28 mouse cellular contexts compared by ENCODE assay signal in the genomic region with DNA sequence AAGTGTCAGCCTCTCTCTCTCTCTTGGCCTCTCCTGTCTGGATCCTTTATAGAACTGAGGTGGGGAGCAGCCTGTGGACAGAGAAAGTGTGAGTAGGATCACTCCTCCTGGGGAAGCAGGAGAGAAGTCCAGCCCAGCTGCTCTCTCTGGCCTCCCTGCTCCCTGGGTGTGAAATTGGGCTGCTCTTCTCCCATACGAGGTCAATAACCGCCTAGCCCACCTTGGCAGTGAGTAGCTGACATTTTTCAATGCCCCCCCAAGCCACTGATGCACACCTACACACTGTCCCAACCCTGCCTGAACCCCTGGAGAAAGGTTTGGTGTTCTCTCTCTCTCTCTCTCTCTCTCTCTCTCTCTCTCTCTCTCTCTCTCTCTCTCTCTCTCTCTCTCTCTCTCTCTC.
"Had no signal": no experiment of that assay in that cellular context is flagged by ENCODE, and none has a peak within 500 bp of the region (broad histone marks: within the 10 kb centered on the region; RNA-seq: fewer than 3 reads in every experiment).

No protein-coding gene starts in this region.

- DNase-seq: cerebellum, adult 2 months; cerebellum, adult 8-10 months; cerebellum, adult 9-10 months; cerebellum, adult 9-11 months; cerebellum, postnatal 10 days; cerebellum, postnatal 14 days; cerebellum, postnatal 25 days; cerebellum, postnatal 36 days; embryo, embryonic 11 days; forebrain, postnatal 0 days; gastrocnemius, adult 2 months; gastrocnemius, postnatal 10 days; gastrocnemius, postnatal 14 days; gastrocnemius, postnatal 25 days; gastrocnemius, postnatal 36 days; heart, adult 18-20 months; heart, adult 2 months had no signal

- ATAC-seq: forebrain, embryonic 13.5 days; forebrain, embryonic 14.5 days; forebrain, embryonic 15.5 days; forebrain, embryonic 16.5 days; forebrain, postnatal 0 days had no signal

- H3K27ac ChIP-seq: embryonic facial prominence, embryonic 10.5 days; embryonic facial prominence, embryonic 12.5 days; embryonic facial prominence, embryonic 13.5 days; embryonic facial prominence, embryonic 15.5 days; forebrain, embryonic 10.5 days; forebrain, embryonic 12.5 days; forebrain, embryonic 13.5 days; forebrain, embryonic 15.5 days; gastrocnemius, adult 2 months; heart, adult 2 months had no signal

- H3K9ac ChIP-seq: embryonic facial prominence, embryonic 12.5 days; embryonic facial prominence, embryonic 13.5 days; embryonic facial prominence, embryonic 15.5 days; forebrain, embryonic 12.5 days; forebrain, embryonic 13.5 days; forebrain, embryonic 15.5 days; forebrain, postnatal 0 days had no signal

- H3K4me2 ChIP-seq: embryonic facial prominence, embryonic 12.5 days; embryonic facial prominence, embryonic 13.5 days; embryonic facial prominence, embryonic 15.5 days; forebrain, embryonic 12.5 days; forebrain, embryonic 13.5 days; forebrain, embryonic 15.5 days had no signal

- H3K4me3 ChIP-seq: embryonic facial prominence, embryonic 10.5 days; embryonic facial prominence, embryonic 12.5 days; embryonic facial prominence, embryonic 13.5 days; embryonic facial prominence, embryonic 15.5 days; erythroblast, embryonic 14.5 days; forebrain, embryonic 10.5 days; forebrain, embryonic 12.5 days; forebrain, embryonic 13.5 days; forebrain, embryonic 15.5 days; gastrocnemius, adult 2 months; heart, adult 2 months had no signal

- H3K36me3 ChIP-seq: embryonic facial prominence, embryonic 10.5 days; embryonic facial prominence, embryonic 12.5 days; embryonic facial prominence, embryonic 13.5 days; embryonic facial prominence, embryonic 15.5 days; forebrain, embryonic 10.5 days; forebrain, embryonic 12.5 days; forebrain, embryonic 15.5 days had no signal

- H3K4me1 ChIP-seq: embryonic facial prominence, embryonic 12.5 days; embryonic facial prominence, embryonic 13.5 days; embryonic facial prominence, embryonic 15.5 days; forebrain, embryonic 10.5 days; forebrain, embryonic 12.5 days; forebrain, embryonic 13.5 days; forebrain, embryonic 15.5 days had no signal

- H3K27me3 ChIP-seq: embryonic facial prominence, embryonic 12.5 days; embryonic facial prominence, embryonic 13.5 days; embryonic facial prominence, embryonic 15.5 days; forebrain, embryonic 12.5 days; forebrain, embryonic 13.5 days; forebrain, embryonic 15.5 days had no signal

- H3K9me3 ChIP-seq: embryonic facial prominence, embryonic 10.5 days; embryonic facial prominence, embryonic 12.5 days; embryonic facial prominence, embryonic 13.5 days; embryonic facial prominence, embryonic 15.5 days; forebrain, embryonic 10.5 days; forebrain, embryonic 12.5 days; forebrain, embryonic 13.5 days; forebrain, embryonic 15.5 days had no signal
